Mouse (Mus musculus): ENCODE measurements around the gene Rasl12.

DNA sequence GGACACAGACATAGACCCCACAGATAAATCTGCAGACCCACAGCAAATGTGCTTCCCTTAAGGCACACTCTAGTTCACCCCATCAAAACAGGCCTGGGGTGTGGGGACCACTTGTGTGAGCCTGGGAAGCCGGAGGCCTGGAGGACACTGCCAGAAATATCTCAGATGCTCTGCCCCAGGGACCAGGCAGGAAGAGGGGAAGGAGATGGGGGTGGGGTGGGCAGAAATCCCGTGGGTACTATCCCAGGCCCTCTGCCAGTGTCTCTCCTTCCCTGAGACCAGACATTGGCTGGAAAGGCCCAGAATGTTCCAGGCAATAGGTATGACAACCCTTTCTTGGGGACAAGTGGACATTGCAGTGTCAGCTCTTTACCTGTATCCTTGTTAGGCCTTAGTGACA is 4.7 kb upstream of the Rasl12 start:
- no peak for TF ChIP-seq MAX (IDR thresholded peaks at IDR 0.05; ENCODE audit: low read depth)
- no peak for TF ChIP-seq POLR2AphosphoS2 (IDR thresholded peaks at IDR 0.05; ENCODE audit: insufficient read length, low read depth)
- no peak for TF ChIP-seq TCF3 (IDR thresholded peaks at IDR 0.05; ENCODE audit: insufficient read length, low read depth)
- no peak for TF ChIP-seq MYOD1 (IDR thresholded peaks at IDR 0.05; ENCODE audit: control insufficient read depth in 1 of 3, insufficient read length in 2 of 3, low read depth in 2 of 3)
- TF ChIP-seq POLR2A (IDR thresholded peaks at IDR 0.05; ENCODE audit: insufficient read length, low read depth), result no peak
- TF ChIP-seq E2F4 (IDR thresholded peaks at IDR 0.05; ENCODE audit: insufficient read depth), result no peak
- no peak for TF ChIP-seq REST (IDR thresholded peaks at IDR 0.05; ENCODE audit: insufficient read depth, insufficient read length)
- TF ChIP-seq TCF12 (IDR thresholded peaks at IDR 0.05; ENCODE audit: insufficient read depth, poor library complexity, severe bottlenecking), result no peak
- TF ChIP-seq USF1 (IDR thresholded peaks at IDR 0.05; ENCODE audit: low read depth), result no peak
- no peak for TF ChIP-seq MYOG (IDR thresholded peaks at IDR 0.05; ENCODE audit: control insufficient read depth in 1 of 3, insufficient read depth in 1 of 3, insufficient read length in 2 of 3, low read depth in 2 of 3)
